Mouse (Mus musculus): ENCODE results near the gene Lrrc2.

Gene Lrrc2

GRCm38 (mm10) chr9:110951397-110951796, at the start of gene Lrrc2:
Gene Lrrc2, plus strand, starts transcription at chr9:110951545.
- DNase-seq (ENCODE audit: low spot score) = no peak

- no peak for DNase-seq (ENCODE audit: low spot score)
Observed at GRCm38 (mm10) chr9:110902271-110902670, 49.1 kb upstream of the Lrrc2 start.

GRCm38 (mm10) chr9:110907201-110907837, 44.0 kb upstream of the Lrrc2 start:
- no peak for DNase-seq (ENCODE audit: low spot score)

- no peak for DNase-seq (ENCODE audit: low spot score)
Observed at GRCm38 (mm10) chr9:110907838-110908630, 43.3 kb upstream of the Lrrc2 start.

GRCm38 (mm10) chr9:110908631-110909016, 42.7 kb upstream of the Lrrc2 start:
- DNase-seq (ENCODE audit: low spot score) = no peak

GRCm38 (mm10) chr9:110909371-110909967, 41.9 kb upstream of the Lrrc2 start:
- DNase-seq (ENCODE audit: low spot score) = no peak

GRCm38 (mm10) chr9:110914631-110915236, 36.6 kb upstream of the Lrrc2 start:
- no peak for DNase-seq (ENCODE audit: low spot score)

DNA sequence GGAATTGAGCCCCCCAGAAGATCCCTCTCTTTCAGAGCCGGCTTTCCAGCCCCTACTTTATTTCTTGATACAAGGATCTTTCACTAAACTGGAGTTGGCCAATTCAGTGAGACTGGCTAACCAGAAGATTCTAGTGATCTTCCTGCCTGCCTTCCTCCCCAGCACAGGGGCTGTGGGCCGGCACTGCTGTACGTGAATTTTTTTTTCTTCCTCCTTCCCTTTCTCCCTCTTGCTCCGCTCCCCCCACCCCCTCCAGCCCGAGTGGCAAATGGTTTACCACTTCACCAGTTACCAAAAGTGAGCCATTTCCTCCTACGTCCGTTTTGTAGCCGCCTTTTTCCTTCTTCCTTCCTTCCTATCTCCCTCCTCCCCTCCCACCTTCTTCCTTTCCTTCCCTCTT, 35.9 kb upstream of the Lrrc2 start:
- DNase-seq (ENCODE audit: low spot score) = no peak

GRCm38 (mm10) chr9:110916786-110917185, 34.6 kb upstream of the Lrrc2 start, which contains the start of gene Fam240a:
Gene Fam240a, minus strand, starts transcription at chr9:110916861.
- no peak for DNase-seq (ENCODE audit: low spot score)

DNA sequence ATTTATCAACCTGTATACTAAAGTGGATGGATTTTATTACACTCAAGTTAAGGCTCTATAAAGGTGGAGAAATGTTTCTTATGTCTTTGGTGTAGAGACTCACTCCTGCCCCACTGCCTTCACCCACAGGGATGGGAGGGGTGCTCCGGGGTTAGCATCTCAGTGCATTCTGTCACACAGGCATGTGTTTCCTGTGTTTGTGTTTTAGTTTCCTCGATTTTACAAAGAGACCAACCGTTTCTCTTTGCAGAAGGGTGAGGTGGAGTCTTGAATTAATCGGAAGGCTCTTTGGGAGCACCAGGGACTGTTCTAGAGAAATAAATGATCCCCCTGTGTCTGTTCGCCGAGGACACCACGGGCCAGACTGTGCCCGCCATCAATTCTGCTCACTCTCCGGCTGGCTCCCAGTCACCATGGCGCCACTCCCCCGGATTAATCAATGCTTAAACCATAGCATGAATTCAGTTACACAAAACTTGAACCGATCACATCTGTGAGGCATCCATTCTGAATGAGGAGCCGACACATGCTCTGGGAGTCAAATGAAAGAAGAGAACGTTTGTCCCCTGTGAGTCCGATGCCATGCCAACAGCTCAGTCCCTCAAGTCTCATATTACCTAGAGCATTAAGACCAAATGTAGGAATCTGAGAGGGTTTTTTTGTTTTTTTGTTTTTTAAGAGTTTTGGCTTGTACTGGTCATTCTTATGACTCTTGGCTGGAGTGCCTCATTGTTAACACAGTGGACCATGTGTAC, 30.5 kb upstream of the Lrrc2 start:
- DNase-seq (ENCODE audit: low spot score) = no peak

DNA sequence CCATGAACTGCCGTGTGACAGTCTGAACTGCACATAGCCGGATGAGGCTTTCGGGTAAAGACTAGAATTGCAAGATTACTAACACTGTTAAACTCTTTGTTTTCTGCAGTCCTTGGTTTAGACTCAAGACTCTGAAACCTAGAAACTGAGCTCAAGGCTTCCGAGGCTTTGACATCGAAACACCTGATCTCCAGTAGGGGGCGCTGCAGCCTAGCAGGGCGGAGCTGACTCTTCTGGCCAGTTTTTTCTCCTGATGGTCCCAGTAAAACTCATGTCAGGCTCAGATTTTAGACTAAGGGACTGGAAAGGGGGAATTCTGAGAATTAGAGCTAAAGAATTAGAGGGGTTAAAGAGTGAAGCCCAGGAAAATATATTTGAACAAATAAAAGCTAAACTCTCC, 28.6 kb upstream of the Lrrc2 start:
- DNase-seq (ENCODE audit: low spot score) = peak; percentile 91

DNA sequence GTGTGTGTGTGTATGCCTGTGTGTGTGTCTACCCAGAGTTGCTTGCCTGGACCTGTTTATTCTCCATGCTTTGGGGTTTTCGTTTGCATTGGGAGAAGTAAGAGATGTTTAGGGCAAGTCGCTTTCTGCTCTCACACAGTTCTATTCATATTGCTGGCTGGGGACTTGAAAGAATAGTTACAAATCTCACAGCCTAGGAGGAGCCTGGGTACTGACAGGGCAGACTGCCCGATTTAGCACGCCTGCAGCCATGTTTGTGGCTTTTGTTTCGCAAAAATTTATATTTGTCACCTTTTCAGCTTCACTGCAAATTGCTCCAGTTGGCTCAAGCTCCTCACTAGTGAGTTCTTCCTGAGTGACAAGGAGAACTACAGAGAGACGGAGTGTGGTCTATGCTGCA, 19.8 kb upstream of the Lrrc2 start:
- no peak for DNase-seq (ENCODE audit: low spot score)

DNA sequence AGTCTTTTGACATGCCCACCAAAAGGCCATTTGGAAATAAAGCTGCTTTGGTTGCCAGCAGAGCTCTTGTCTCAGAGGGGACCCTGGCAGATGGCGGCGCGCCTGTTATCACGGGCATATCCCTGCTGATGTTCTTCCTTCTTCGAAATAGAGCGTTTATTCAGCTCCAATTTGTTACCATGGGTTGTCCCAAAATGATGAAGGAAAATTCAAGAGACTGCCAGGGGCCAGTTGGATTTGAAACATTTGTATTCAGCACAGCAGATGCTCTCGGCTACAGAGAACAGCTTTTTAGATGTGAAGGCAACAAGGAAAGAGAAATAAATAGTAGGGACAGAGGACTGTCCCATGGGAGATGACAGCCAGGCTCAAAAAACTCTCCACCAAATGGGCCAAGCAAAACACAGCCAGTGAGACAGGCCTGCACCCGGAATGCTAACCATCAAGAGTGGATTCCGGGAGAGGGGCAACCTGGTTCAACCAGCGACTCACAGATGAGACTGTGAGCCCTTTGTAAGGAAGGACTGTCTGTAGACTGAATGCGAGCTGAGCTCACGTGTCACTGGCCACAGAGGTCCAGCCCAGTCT, 17.4 kb upstream of the Lrrc2 start:
- no peak for DNase-seq (ENCODE audit: low spot score)

GRCm38 (mm10) chr9:110935941-110936340, 15.4 kb upstream of the Lrrc2 start:
- no peak for DNase-seq (ENCODE audit: low spot score)

GRCm38 (mm10) chr9:110937506-110938490, 13.5 kb upstream of the Lrrc2 start:
- no peak for DNase-seq (ENCODE audit: low spot score)

DNA sequence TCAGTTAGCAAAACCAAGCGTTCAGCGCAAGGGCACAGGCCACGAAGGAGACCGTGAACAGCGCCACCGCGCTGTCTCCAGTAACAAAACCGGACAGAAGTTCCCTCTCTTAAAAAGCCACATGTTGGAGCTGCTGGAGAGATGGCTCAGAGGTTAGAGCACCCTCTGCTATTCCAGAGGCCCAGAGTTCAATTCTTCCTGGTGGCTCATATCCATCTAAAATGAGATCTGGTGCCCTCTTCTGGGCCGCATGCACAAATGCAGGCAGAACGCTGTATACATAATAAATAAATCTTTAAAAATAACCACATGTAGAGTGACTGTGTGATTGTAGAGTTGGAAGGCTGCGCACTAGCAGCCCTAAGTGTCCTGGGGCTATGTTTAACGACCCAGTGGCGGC, 7.1 kb upstream of the Lrrc2 start:
- DNase-seq (ENCODE audit: low spot score) = no peak

- DNase-seq (ENCODE audit: low spot score) = no peak
Observed at GRCm38 (mm10) chr9:110945343-110945742, 6.0 kb upstream of the Lrrc2 start.

GRCm38 (mm10) chr9:110945926-110946325, 5.4 kb upstream of the Lrrc2 start, which contains the start of gene Tdgf1:
Gene Tdgf1, minus strand, starts transcription at chr9:110946158.
- DNase-seq (ENCODE audit: low spot score) = no peak

GRCm38 (mm10) chr9:110946548-110947044, 4.7 kb upstream of the Lrrc2 start:
- DNase-seq (ENCODE audit: low spot score) = no peak

GRCm38 (mm10) chr9:110947261-110947661, 4.1 kb upstream of the Lrrc2 start:
- no peak for DNase-seq (ENCODE audit: low spot score)

Measured in testis, postnatal 10 days (tissue).